Mouse (Mus musculus): ENCODE results near the gene Pagr1b.

DNA sequence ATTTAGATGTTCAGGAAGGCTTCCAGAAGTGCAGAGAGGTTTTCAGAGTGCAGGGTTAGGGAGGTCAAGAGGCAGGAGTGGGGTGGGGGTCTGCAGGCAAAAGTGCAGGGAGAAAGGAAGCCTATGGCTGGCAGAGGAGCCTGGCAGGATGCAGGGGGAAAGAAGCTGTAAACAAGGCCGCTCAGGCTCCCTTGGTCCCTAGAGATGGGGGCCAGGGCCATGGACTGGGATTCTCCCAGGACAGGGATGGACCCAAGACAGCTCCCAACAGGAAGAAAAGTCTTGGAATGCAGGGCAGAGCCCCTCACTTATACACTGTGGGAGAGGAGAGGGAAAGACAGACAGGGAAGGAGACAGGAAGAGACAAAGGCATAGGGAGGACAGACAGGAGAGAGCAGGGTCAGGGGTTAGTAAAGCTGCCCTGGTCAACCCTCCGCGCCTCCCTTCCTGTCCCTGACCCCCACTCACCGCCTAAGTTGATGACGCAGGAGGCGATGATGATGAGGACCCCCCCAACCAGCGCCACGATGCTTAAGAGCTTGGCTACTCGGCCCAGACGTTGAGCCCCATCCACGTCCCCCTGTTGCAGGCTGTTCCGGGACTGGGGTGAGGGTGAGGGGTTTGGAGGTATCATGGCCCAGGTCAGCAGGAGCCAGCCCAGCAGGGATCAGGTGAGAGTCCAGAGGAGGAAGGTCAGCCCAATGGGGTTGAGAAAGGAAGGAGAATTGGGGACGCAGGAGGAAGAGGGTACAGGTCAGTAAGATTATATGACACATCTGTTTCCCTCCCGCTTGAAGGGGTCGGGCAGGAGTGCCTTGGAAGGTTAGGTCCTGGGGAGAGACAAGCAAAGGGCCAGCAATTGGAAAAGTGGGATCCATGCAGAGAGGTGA, 2.4 kb upstream of the Pagr1b start:
- TF ChIP-seq CTCF (IDR thresholded peaks at IDR 0.05; ENCODE audit: control insufficient read depth, insufficient read depth, low read length) (no peak), POLR2A (IDR thresholded peaks at IDR 0.05; ENCODE audit: borderline replicate concordance, control insufficient read depth, low read depth, low read length) (no peak)

All from bone marrow, adult 2 months (tissue).